Mouse (Mus musculus) lung, adult 18-20 months (tissue): ENCODE results near the gene Chd8.
A peak's percentile ranks its signal among the peaks of the same experiment; 100 is the strongest.
"Not testable (repeated sequence)": the region's sequence is repeated elsewhere in the genome, so short reads cannot be mapped to it uniquely, and the experiment has no call there.

Experiments used
- DNase-seq, 2 experiments: peaks; one replicate each; pipeline ENCODE4 v3.0.0; 2022; ENCODE audit warnings: mixed read lengths in 2 of 2

Chd8 gene

DNA sequence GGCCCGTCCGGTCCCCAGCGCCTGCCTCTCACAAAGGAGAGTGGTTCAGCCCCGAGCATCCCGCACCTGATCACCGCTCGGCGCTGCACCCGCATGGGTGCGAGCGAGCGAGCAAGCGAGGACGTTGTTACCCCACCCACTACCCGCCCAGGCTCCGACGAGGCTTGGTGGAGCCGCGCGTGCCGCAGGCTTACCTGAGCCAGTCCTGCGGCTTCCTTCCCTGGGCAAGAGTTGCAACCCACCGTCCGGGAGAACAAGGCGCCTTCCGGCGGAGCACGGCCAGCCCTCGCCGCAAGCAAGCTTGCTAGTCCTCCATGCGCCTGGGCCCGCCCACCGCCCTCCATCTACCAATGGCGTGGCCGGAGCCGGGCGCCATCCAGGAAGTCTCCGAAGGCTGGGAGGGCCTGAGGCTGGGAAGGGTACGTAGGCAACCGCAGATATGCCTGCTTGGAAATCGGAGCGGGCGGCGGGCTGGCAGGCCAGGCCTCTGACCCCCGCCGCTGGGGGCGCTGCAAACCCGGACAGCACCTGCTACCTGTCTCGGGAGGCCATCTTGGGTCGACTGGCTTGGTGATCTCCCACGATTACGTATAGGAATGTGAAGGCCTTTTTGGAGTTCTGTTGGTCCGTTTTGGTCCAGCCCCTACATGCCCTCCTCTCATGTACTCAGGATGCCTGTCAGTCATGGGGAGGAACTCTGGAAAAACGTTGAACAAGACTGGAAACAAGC is at the start of gene Chd8:
TSS of gene Chd8 (minus strand) at position 297 of the 730 bp plus-strand sequence.
- DNase-seq, result peak; percentile 99

DNA sequence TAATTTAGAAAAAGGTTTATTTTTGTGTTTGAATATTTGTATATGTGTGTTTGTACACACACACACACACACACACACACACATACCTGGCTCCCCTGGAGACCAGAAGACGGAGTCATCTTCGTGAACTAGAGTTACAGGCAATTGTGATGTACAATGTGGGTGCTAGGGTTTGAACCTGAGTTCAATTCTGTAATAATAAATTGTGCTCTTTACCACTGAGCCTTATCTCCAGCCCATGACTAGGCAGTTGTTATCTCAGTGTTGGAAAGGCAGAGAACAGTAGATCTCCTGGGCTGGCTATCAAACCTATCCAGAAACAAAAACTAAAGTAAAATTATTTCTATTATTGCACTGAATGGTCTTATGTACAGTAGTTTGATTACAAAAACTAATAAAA is 48.5 kb upstream of the Chd8 start:
- no peak for DNase-seq

DNA sequence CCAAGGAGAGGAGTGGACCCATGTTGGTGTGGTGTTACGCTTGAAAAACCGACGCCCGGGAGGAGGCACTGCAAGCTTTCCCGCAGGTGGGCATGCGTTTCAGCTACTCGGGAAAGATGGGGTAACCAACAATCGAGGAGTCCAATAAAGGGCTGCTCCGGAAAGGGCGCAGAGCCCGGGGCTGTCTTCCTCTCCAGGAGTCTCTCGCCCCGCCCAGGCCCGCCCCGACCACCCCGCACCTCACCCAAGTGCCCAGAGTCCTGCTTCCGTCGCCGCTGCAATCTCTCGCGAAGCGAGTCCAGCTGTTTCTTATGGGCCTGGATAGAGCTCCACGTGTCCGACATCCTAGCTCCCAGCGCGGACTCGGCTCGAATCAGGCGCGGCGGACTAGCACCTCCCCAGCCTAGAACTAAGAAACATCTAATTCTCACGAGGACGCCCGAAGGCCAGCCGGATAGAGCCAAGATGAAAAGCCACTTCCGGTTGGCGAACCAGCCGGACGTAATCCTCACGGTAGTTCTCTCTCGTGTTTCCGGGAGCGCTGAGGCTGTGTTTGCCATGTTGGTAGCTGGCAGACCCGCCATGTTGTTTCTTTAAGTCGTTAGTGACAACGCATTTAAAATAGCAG is 47.2 kb upstream of the Chd8 start, which contains the start of gene Mettl3:
TSS of gene Mettl3 (minus strand) at position 485 of the 628 bp plus-strand sequence.
- peak; percentile 92 to 94 for DNase-seq

DNA sequence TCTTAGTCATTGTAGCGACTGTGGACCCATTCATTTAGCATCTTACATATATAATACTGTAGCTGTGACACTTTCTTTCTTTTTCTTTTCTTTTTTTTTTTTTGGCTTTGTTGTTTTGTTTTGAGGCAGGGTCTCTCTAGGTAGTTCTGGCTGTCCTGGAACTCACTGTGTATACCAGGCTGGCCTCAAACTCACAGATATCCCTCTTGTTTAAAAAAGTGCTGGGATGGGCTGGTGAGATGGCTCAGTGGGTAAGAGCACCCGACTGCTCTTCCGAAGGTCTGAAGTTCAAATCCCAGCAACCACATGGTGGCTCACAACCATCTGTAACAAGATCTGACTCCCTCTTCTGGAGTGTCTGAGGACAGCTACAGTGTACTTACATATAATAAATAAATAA is 45.9 kb upstream of the Chd8 start:
- not testable (repeated sequence) for DNase-seq

DNA sequence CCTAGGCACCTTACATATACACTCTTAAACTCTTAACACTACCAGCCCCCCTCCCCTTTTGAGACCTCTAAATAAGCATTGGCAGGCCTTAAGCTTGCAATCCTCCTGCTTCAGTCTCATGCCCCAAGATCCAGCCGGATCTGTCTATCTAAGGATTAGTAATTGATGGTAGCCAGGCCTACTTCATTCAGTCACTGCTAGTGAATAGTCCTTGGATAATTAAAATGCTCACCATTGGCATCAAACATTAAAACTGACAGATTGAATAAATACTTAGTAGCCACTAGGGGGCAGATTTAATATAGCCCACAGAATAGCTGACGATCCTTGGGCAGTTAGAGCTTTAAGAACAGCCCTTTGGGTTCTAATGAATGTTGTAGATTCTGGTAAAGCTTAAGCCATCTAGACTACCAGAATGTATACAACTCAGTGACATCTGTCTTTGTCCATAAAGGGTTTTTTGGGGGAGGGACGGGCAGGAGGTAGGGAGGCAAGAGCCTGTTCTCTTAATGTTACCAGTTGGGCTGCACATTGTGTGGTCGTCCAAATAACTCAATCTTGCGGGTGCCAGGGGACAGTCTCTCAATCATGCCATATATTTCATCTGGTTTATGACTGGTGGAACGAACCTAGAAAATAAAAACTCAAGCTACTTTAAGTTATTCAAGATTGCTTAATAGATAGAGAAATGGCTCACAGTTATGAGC is 38.1 kb upstream of the Chd8 start:
- no peak for DNase-seq

DNA sequence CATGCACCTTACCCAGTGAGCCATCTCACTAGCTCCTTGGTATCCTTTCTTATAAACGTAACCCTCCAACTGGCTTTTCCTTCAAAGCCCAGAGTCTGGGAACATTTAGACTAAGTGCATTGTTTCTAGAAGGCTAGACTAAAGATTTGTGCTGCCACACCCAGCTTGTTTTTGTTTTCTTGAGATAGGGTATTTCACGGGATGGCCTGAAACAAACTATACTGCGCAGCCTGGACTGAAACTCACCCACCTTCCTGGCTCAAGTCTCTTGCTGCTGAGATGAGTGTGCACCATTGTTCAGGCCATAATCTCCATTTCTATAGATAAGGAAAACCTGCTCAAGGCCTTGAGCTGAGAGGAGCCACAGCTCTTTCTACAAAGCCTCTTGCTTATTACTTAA is 26.6 kb upstream of the Chd8 start:
- no peak for DNase-seq

DNA sequence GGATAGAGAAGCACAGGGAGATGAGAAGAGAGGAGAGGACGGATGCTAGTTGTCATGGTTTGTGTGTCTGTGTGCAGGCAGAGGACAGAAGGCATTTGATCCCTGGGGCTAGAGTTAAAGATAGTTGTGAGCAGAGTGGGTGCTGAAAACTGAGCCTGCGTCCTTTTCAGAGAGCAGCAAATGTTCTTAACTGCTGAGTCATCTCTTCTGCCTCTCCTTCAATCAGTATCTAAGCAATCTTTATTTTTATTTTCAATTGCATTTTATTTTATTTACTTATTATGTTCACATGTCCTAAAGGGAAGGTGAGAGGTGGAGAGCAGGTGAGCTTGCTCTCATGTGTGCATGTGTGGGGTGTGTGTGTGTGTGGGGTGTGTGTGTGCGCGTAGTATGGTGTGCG is 26.0 kb upstream of the Chd8 start:
- DNase-seq, result no peak

DNA sequence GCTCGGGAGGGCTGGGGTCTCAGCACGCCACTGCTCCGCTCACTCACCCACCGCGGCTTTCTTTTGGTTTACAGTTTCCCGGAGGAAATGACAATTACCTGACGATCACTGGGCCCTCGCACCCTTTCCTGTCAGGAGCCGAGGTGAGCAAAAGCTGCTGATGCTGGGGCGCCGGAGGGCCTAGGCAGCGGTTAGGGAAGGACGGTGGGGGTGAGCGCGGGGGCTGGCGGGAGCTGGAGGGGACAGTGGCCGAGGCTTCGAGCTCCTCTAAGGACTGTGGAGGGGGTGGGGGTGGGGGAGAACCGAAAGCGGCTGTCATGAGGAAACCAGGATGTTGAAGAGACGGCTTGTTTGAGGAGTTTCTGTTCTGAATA is 22.2 kb upstream of the Chd8 start:
- DNase-seq, result no peak

DNA sequence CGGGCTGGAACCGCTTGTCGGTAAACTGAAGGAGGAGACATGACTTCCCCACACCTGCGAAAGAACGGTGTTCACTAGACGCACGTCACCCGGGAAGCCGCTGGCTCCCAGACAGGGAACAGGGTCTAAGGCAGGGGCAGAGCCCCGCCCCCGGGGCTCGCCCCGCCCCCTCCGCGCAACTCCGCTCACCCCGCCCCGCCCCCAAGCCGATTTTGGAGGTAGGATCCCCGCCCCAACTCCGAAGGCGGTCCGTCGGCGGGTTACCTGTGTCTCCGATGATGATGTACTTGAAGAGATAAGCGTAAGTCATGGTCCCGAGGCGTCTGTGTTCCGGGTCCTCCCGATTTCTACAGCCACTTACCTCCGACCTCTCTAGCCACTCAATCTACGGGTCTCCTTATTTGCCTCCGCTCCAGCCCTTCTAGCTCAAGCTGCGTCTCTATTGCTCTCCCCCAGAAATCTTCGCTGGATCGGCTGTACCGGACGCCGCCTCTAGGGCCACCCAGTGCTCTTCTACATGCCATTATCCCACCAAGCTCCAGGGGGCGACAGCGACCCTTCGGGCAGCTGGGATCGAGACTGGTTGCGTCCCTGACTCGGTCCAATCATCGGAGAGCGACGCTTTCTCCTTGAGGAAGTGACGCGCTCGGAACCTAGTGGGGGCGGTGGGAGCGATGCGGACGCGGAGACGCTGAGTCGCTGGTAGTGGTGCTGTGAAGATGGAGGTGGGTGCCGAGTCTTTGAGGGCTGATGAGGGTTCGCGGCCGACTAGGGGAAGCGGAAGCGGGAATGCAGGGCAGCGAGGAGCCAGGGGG is 21.6 kb upstream of the Chd8 start, which contains the start of the genes Tox4 and Rab2b:
TSS of gene Tox4 (plus strand) at position 215 of the 815 bp plus-strand sequence.
TSS of gene Rab2b (minus strand) at position 614 of the 815 bp plus-strand sequence.
- peak; percentile 98 for DNase-seq

DNA sequence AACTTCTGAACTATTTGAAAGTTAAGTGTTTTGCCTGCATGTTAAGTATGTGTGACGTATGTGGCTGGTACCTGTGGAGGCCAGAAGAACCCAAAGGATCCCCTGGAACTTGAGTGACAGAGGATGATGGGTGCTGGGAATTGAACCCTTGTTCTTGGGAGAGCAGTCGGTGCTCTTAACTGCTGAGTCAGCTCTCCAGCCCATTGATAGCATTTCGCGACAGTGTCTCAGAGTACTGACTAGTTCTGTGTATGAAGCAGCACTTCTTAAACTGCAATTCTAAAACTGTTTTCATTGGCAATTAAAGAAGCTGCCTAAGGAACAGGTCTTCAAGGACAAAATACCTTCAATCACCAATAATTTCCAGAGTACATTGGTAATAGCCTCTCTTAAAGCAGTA is 19.6 kb upstream of the Chd8 start:
- DNase-seq, result no peak

DNA sequence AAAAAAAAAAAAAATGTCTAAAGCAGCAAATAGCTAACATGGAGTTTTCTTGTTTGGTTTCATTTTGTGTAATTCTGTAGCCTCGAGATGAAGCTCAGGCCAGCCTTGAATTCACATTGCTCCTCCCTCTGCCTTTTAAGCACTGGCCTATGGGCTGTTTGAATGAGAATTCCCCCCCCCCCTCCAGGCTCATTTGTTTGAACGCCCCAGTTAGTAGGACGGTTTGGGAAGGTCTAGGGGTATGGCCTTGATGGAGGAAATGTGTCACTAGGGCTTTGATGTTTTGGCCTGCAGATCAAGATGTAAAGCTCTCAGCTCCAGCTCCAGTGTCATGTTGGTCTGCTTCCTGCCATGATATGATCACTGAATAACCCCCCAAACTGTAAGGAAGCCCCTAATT is 15.2 kb upstream of the Chd8 start:
- no peak for DNase-seq

DNA sequence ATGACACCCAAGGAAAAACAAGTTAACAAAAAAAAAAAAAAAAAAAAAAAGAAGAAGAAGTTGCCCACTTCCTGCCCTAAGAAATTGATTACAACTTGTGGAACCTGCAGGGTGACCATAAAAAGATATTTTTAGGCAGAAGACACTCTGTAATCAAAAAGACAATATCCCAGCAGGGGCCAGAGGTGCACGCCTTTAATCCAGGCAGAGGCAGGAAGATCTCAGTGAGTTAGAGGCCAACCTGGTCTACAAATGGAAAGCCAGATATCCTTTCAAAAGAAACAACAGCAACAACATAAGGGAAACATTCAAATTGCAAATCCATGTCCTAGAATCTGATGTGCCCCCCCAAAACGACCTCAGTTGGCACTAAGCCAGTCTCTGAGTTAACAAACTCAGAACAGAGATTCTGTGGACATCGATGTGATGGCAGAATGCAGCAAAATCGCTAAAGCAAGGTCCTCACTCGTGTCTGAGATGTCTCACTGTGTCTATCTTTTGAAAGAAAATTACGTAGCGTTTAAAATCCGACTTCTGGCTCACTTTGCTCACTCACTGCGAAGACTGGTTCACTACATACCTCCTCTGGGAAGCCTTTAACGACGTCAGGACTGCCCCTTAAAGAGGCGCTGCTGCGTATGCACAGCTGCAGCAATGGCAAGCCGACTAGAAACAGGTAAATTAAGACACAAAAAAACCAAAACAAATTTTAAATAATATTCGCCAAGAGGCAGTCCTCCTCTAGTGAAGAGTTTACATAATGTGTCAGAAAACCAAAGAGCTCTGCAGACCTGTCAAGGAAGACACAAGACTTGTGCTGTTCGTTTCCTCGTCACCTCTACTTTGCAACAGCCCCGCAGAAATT is 1.0 kb downstream of the Chd8 start:
- peak in 1 of 2 experiments; percentile 11 for DNase-seq

DNA sequence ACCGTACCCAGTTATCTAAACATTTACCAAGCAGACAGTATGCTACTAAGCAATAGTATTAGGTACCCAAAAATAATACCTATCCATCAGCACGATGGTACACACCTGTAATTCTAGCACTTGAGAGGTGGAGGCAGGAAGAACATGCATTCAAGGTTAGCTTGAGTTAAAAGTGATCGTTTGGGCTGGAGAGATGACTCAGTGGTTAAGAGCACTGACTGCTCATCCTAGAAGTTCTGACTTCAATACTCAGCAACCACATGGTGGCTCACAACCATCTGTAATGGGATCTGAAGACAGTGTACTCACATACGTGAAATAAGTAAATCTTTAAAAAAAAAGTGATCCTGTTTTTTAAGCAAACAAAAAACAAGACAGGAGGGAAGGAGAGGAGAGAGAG is 11.5 kb downstream of the Chd8 start:
- no peak for DNase-seq

DNA sequence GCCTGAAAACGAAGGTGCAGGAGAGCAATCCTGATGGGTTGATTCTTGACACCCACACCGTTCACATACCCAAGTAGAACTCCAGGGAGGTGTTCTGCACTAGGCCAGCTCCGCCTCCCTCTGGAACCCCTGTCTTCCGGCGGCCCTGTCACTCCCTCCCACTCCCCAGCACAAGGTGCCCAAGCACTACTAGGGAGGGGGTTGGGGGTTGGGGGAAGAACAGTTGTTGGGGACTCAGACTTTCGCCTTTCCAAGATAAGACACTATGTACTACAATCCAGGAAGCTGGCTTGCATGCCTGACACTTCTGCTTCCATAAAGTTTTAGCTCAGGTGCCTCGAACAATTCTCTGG is 12.9 kb downstream of the Chd8 start:
- DNase-seq, result no peak

DNA sequence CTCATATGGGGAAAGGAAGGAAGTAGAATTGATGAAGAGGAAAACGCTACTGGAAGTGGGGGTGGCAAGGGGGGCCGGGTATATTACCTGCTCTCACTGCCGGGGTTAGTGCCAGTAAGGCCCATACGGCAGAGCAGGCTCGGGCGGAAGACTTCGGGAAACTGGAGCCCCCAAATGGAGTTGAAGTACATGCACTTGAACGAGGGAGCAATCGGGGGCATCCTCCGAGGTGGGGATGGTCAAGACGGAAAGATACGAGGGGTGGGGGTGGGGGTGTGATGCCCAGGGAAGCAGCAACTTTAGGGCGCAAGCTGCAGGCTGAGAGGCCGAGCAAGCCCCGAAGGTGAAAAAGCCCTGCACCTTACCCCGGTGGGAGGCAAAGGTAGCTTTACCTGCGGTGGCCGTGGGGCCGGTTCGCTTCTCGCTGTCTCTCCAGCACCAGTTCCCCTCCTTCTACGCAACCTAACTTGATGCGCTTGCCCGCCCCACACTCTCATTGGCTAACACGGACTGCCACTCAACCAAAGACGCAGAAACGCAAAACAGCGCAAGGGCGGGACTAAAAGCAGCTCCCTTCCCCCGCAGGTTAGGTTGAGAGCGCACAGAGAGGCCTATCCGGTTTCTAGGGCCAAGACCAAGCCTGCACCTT is 13.4 kb downstream of the Chd8 start:
- DNase-seq, result peak; percentile 100

DNA sequence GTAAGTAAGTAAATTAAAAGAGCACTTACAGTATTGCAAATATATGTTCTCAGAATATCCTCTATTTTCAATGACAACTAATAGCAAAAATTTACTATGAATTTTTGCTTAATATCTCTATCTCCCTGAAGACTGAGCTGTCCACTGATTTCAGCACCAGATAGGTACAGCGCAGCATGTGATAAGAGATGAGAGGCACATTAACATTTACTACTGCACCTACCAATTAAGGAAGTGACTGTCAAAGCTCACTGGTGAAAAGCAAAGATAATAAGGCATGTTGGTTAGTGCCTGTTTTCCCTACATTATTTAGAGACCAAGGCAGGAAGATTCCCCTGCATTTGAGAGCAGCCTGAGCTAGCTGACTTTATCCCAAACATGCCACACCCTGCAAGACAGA is 21.4 kb downstream of the Chd8 start:
- DNase-seq, result no peak

DNA sequence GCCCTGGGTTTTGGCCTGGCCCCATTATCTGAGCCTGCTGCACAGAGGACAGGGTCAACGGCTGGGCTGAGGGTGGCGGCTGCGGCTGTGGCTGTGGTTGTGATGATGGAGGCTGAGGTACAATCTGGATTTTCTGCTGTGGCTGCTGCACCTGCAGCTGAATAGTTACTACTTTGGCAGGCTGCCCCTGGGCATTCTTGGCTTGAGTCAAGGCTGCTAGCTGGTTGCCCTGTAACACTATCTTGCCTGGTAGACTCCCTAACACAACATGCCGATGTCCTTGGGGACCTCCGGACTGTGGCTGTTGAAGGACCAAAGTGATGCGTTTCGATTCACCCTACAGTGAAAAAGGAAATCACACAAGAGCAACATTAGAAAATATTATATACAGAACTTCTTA is 22.4 kb downstream of the Chd8 start:
- DNase-seq, result no peak

DNA sequence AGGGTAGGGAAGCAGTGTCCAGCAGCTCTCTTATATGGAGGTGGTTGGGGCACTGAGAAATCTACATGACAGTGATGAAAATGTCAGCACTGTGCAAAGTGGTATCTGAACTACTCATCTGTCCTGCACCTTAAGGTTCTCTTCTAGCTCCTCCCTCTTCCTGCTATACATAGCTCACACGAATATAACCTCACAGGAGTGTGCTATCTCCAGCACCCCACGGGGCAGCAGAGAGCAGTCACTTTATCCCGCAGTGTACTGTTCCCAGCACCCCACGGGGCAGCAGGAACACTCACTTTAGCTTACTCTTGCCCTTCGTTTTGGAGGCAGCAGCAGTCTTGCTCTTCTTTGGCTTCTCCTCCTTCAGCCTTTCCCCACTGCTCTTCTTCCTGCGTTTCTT is 25.3 kb downstream of the Chd8 start:
- no peak for DNase-seq

DNA sequence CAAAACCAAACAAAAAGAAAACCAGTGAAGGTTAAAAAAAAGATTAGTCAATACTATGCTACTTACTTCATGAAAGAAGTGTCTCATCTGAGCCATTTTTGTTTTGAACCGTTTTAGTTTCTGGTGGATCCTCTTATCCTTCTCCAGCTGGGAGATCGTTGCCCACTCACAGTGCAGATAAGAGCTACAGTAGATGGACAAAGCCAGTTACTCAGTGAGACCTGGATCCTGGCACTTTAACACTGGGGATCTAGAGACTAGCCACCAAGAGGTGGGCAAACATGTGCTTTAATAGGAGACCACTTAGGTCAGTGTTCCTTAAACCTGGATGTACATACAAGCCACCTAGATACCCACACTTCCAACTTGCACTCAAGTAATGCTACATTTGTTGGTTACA is 31.6 kb downstream of the Chd8 start:
- DNase-seq, result no peak

DNA sequence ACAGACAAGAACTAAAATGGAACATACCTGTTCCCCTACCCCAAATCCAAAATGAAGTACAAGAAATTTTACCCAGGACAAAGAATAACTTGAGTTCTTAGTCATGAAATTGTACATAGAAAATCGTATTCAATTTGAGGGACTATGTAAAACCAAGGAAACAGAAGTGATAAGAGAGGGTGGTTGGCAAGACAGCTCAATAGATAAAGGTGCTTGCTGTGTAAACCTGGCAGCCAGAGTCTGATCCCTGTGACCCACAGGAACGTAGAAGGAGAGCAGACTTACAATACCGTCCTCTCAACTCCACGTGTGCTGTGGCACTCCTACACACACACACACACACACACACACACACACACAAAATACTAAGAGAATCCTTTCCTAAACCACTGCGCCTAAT is 40.3 kb downstream of the Chd8 start:
- no peak for DNase-seq

DNA sequence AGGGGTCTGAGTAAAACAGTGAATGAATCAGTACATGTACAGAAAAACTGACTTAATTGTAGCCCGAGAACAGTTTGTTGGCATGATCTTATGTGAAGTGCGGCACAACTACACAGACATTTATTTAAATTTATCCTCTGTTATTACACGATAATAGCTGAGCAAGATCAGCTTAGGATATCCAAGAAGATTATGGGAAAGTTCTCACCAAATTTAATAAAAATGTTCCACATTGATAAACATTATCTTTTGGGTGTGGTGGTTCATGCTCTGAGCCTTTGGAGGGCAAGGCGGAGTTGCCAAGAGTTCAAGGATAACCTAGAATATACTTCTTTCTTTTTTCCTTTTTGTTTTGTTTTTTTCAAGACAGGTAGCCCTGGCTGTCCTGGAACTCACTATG is 58.2 kb downstream of the Chd8 start:
- DNase-seq, result no peak

DNA sequence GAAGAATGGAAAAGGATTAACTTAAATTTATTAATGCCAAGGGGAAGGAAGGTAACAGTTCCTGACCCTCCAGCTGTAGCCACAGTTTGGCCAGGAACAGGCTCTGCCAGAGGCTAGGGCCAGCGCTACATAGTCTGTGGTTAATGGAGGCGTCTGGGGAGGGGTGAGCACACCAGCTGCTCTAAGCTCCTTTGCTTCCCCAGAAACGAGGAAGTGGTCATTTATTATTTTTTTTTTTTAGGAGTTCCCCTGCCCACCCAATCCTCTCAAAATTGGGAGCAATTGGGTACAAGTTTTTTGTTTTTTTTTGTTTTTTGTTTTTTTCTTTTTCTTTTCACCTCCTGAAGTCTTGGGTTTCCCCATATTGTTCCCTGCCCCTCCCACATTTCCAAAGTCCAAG is 59.4 kb downstream of the Chd8 start:
- no peak for DNase-seq
